ENCODE assay signal across 13 mouse cellular contexts in the genomic region with DNA sequence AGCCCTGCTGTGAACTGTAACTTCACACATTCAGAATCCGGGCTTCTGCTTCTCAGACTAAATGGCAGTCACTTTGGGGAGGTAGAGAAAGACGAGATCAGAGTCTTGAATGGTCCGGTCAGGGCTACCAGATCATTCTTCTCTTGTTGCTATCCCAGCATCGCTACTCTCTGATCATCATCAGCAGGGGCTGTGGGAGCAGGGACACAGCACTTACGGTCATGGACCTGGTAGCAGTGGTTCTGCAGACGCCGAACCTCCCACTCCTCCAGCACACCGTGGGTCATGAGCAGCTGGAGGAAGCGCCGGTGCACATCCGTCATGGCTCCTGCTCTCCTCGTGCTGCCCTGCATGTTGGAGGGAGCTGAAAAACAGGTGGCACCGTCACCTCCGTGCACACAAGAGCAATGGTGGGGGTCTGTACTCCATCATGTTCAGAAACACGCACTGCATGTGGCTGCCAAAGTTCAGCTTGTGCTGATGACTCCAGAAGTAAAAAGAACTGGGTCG.
"Had no signal": no experiment of that assay in that cellular context is flagged by ENCODE, and none has a peak within 500 bp of the region (broad histone marks: within the 10 kb centered on the region; RNA-seq: fewer than 3 reads in every experiment).

No protein-coding gene starts in this region.

- DNase-seq: kidney, adult 8-10 months; kidney, postnatal 25 days; layer of hippocampus, adult 9-11 months; layer of hippocampus, postnatal 36 days; lung, adult 18-20 months; midbrain, embryonic 14.5 days had no signal

- H3K9ac ChIP-seq: limb, embryonic 15.5 days; neural tube, embryonic 12.5 days; stomach, embryonic 15.5 days had no signal

- H3K4me3 ChIP-seq: limb, embryonic 15.5 days; midbrain, embryonic 10.5 days; myocyte; neural tube, embryonic 12.5 days; stomach, embryonic 15.5 days had no signal

- H3K27me3 ChIP-seq: limb, embryonic 15.5 days; neural tube, embryonic 12.5 days; stomach, embryonic 15.5 days had no signal

- H3K27ac ChIP-seq: limb, embryonic 15.5 days; midbrain, embryonic 10.5 days; neural tube, embryonic 12.5 days; stomach, embryonic 15.5 days had no signal

- H3K4me2 ChIP-seq: limb, embryonic 15.5 days; neural tube, embryonic 12.5 days; stomach, embryonic 15.5 days had no signal

- ATAC-seq: inflammation-experienced regulatory T-cells, adult 6 months; intestine, postnatal 0 days had no signal

- H3K9me3 ChIP-seq: limb, embryonic 15.5 days; midbrain, embryonic 10.5 days; neural tube, embryonic 12.5 days; stomach, embryonic 15.5 days had no signal
